Mouse (Mus musculus): ENCODE data around the gene Slc16a10.
A peak's percentile ranks its signal among the peaks of the same experiment; 100 is the strongest.

Gene Slc16a10

GRCm38 (mm10) chr10:40149584-40150145, 7.6 kb upstream of the Slc16a10 start:
- DNase-seq (ENCODE audit: low read depth), result no peak

DNA sequence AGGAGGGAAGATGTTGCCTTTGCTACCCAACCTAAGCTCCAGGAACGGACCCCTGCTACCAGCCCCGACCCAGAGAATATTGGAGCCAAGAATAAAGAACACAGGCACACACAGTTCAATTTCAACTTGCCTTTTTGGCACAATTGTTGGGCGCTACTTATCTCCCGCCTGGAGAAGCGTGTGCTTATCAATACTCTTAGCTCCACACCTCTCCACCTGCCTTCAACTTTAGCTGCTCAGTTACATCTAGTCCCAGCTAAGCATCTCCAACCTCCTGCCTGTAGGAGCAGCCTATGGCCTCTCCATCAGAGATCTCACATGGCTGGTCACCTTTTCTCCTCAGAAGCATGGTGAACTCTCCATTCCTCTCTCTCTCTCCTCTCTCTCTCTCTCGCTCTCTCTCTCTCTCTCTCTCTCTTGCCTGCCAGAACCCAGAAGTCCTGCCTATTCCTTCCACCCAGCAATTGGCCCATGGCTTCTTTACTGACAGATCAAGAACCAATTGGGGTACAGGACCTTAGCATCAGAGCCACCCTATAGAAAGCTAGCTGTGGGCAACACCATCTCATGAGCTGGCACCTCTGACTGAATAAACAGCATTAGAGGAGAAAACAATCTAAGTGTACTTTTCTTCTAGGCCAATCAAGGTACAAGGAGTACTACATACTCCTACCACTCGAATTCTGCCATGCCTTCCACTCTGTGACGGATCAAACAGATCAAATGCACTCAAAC, 5.4 kb upstream of the Slc16a10 start:
- DNase-seq (ENCODE audit: low read depth), result no peak

- no peak for DNase-seq (ENCODE audit: low read depth)
Observed at GRCm38 (mm10) chr10:40146451-40146850, 4.4 kb upstream of the Slc16a10 start.

DNA sequence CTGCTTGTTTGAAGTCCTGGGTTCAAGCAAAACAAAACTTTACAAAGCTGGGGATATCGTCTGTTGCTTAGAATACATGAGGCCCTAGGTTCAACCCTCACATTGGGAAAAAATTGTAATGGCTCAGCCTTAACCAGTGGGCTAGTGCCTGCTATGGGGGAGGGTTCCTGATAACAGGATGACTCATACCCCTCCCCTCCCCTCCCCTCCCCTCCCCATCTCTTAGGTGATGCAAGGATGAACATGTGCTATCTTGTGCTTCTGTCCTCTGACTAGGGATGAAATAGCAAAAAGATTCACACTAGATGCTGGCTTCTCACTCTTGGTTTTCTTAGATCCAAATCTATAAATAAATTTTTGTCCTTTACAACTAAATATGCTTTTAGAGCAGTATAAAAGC, 2.8 kb upstream of the Slc16a10 start:
- no peak for DNase-seq (ENCODE audit: low read depth)

DNA sequence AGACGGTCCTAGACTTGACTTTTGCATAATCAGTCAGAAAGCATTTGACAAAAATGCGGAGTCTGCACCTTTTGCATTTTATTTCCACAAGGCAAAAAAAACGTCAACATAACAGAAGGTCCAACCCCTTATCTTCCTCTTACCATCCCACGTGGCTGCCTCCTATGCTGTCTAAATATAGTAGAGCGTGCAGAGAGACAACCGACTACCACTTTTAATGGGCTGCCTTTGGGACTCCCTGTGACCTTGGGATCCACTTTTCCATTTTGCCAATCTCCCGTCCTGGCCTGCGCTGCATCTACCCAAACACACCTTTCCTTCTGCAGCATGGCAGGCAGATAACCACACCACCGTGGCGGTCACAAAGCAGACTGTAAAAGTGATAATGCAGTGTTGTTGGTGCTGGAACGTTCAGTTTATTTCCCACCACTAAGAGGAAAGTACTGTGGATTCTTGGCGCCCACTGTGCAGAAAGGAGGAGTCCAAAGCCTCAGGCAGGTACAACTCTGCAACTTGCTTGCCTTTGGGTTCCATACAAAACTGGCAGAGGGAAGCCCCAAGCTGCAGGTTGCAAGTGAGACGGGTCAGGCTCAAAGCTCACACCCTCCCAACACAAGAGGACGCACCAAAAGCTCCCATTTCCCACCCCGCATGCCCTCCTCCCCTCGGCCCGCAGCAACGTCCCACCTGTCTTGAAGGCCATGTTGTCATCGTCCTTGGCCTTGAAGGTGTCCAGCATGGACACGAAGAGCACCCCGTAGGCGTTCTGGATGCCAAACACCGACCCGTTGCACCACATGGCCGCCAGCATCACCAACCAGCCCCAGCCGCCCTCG, 824 bp downstream of the Slc16a10 start:
- peak; percentile 60 for DNase-seq (ENCODE audit: low read depth)

DNA sequence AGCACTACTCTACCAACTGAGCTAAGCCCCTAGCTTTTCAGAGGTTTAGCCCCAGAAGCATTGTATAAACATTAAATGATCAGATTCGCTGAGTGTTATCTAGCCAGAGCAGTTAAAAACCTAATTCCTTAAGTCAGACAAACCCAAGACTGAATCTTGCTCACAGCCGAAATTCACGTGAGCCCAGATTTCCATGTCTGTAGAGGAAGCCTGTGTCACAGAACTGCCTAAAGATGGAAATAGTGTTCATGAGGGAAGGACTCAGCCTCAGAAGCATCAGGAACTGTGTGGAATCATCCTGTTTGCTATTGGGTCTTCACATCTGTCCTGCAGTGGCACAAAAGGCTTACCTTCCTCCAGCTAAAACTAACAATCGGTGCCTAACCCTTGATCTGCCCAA, 2.4 kb downstream of the Slc16a10 start:
- DNase-seq (ENCODE audit: low read depth), result no peak

DNA sequence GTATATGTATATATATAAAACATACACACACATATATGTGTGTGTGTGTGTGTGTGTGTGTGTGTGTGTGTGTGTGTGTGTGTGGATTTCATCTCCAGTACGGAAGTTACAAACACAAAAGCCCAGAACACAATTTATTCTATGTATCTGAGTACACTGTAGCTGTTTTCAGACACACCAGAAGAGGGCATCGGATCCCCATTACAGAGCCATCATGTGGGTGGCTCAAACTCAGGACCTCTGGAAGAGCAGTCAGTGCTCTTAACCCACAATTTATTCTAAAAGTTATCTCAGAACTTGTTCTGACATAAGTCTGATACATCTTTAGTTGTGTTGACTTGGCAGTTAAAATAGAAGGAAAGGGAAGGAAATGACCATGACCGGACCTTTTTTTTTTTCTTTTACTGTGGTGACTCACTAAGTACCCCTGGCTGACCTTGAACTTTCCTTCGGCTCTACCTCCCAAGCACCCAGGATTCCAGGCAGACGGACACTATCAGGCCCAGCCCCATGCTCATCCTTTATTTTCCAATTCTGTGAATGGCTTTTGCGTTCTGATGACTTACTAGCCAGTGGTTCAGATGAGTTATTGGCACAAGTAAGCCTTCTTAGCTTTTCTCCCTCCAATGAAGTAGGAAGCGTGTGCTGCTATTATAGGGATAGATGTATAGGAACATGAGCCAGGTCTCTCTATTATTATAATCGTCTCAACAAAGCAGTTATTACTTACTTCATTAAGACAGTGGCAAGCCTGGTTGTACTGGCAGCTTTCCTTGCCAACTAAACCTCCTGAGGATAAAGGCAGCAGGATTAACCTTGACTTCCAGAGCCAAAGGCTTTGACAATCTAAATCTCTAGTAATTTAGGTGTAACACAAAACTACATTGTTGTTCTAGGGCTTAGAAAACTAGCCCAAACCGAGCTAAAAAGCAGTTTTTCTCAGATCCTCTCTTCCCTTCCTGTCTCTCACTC, 6.0 kb downstream of the Slc16a10 start:
- DNase-seq (ENCODE audit: low read depth), result no peak

- no peak for DNase-seq (ENCODE audit: low read depth)
Observed at GRCm38 (mm10) chr10:40134906-40135305, 7.2 kb downstream of the Slc16a10 start.

DNA sequence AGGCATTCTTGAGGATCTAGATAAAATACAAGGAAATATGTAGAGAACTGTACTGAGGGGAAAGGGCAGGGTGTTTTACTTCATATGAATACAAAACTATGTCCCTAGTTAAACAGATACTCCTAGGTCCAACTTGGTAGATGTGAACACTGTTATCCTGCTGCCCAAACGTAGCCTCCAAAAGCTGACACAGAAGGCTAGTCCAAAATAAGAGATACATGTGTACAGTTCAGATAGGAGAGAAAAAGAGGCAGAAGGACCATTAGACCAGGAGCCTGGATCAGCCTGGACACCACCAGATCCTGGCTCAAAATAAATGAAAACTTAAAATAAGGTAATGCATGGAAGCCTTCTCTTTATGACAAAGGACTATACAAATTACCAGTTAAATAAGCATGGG, 8.4 kb downstream of the Slc16a10 start:
- no peak for DNase-seq (ENCODE audit: low read depth)

GRCm38 (mm10) chr10:40131690-40132418, 10.2 kb downstream of the Slc16a10 start:
- DNase-seq (ENCODE audit: low read depth), result no peak

- DNase-seq (ENCODE audit: low read depth), result no peak
Observed at GRCm38 (mm10) chr10:40130126-40130525, 11.9 kb downstream of the Slc16a10 start.

DNA sequence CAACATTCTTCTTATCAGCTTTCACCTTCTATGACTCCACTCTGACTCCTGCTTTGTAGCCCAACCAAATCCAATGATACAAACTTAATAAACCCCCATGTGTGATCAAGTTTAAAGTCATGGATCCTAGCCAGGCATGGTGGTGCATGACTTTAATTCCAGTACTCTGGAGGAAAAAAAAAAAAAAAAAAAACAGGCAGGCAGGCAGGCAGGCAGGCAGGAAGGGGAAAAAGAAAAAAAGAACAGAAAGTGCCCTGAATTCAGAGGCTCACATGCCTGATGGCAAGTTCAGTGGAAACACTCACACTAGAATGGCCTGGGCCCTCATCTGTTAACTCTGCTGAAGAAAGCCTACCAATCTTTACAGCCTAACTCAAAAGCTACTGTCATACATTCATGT, 12.9 kb downstream of the Slc16a10 start:
- no peak for DNase-seq (ENCODE audit: low read depth)

- peak; percentile 33 for DNase-seq (ENCODE audit: low read depth)
Observed at GRCm38 (mm10) chr10:40128497-40128896, 13.6 kb downstream of the Slc16a10 start.

DNA sequence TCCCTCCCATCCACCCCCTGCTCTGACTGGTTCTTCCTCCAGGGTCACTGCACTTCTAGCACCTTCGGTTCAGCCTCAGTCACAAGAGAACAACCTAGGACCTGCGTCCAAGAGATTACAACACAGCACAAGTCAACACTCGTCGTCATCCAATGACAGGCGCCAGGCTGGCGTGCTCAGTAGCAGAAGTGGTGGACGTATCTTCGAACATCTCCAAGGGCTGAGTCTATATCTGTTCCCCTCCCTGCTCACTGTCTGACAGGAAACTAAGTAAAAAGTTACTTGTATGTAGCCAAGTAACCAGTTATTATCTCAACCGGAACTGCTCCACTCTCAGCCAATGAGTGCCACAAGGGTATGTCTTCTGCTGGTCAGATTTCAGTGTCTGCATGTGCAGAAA, 16.9 kb downstream of the Slc16a10 start:
- DNase-seq (ENCODE audit: low read depth), result peak; percentile 49

DNA sequence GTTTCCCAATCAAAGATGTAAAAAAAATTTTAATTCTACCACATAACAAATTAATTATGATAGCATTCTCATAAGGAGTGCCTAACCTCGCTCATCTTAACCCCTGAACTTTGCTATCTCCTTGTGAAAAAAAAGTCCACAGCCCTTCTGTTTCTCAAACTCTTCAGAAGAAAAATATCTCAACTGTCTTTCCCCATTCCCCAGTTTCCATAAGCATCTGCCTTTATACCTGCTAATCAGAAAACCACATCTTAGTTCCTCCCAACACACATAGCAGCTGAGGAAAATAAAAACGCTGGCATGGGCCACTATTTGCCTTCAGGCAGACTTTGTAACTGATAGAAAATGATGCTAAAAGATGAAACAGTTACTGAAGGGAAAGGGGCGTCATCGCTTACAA, 17.5 kb downstream of the Slc16a10 start:
- DNase-seq (ENCODE audit: low read depth), result no peak

DNA sequence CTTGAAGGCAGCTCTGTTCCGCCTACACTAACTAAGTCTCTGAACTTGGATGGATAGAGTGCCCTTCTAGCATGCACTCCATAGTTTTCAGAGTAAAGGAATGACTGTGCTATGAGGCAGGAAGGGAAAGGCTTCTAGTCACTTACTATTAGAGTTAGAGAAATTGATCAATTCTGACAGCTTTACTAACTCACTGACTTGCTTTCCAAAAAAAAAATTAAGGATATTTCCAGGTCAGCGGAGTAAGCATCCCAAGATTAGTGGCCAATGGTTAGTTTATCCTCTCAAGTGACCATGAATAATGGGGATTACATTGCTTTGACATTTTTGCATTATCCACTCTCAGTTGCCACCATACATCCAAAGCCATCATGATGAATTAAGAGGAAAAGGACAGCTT, 18.0 kb downstream of the Slc16a10 start:
- DNase-seq (ENCODE audit: low read depth), result no peak

DNA sequence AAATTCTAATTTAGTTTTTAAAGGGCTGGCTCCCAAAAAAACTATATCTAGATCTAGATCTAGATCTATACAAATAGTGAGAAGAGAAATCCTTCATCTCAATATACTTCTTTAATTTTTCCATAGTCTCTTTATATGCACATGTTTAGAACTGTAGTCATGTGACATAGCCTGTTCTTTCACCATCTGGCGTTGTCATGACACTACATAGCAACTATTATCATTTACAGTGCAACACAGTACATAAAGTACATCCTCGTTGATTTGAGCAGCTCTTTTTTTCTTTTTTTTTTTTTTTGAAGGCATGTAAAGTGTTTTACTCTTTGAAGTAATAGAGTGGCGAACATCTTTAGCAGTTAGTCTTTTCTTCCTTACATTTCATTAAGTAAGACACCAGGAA, 22.6 kb downstream of the Slc16a10 start:
- DNase-seq (ENCODE audit: low read depth), result no peak

DNA sequence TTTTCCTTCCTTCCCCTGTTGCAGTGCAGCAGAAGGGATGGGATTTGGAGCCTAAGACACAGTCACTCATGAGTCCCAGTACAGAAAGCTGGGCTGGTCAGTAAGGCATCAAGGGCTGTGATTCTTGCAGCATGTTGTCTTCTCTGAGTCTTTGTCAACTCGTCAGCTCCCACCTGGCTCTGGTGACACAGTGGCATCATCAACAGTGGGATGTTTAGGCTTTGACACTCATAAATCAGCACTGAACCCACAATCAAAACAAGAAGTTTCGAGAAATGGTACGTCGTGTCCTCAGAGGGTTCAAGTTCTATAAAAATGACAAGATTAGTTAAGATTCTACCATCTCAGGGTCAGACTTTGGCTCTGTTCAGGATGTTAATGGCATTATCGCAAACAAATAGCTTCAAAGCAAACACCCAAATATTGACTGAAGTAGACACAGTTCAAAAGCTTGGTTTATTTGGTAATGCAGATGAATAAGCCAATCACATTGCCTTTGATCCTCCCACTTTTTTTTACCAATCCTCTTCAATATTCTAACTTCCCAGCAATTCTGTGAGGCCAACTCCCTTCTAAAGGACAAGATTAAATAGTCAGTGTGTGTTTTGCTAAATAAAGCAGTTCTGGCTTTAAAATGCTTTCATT, 23.2 kb downstream of the Slc16a10 start:
- DNase-seq (ENCODE audit: low read depth), result no peak

GRCm38 (mm10) chr10:40113517-40114085, 28.5 kb downstream of the Slc16a10 start:
- DNase-seq (ENCODE audit: low read depth), result no peak

DNA sequence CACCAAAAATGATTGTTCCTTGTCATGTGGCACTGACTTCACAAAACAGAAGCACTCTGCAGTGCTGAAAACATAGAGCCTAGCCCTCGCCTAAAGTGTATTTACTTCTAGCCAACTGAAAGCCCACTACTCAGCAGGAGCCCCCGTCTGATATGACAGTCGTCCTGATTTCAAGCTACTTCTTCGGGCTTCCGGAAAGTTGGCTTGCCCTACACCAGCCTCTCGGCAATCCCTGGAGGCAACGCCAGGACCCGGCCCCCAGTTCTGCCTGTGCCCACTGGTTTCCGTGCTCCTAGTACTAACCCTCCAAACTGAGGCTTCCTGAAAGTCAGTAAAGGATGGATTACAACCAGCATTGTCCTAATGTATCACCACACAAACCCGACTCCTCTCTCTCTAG, 29.8 kb downstream of the Slc16a10 start:
- no peak for DNase-seq (ENCODE audit: low read depth)
